Mouse (Mus musculus): Measurements from ENCODE around the gene Gabpb2.

Gene Gabpb2

DNA sequence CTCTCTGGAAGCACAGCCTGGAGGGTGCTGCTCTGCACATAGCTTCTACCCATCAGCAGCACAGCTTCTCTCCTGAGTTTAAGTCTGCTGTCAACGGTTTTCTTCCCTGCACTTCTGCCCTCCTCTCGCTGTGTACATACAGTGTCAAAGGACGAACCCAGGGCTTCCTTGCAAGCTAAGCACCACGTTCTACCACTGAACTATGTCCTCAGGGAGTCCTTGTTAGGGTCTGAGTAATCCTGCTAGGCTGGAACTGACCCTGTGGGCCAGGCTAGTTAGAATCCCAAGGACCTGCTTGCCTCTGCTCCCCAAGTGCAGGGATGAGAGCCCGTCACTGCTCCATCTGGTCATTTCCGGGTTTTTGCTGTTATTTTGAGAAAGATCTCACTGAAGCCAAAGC lies 30.8 kb downstream of the Gabpb2 start:
- DNase-seq, result no peak

DNA sequence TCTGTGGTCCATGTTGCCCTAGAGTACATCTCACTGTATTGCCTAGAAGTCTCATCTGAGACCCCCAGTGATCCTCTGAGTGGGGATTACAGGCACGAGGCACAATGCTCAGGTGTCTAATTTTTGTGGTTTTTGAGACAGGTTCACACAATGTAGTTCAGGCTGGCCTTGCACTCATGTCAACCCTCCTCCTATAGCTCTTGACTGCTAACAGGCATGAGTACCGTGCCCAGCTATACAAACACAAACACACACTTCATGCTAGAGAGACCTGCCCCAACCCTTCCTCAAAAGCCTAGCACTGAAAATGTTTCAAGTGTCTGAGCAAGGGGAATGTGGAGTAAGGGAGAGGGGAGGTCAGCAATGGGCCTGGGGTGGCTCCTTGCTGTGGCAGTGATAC lies 31.6 kb downstream of the Gabpb2 start:
- DNase-seq, result no peak

DNA sequence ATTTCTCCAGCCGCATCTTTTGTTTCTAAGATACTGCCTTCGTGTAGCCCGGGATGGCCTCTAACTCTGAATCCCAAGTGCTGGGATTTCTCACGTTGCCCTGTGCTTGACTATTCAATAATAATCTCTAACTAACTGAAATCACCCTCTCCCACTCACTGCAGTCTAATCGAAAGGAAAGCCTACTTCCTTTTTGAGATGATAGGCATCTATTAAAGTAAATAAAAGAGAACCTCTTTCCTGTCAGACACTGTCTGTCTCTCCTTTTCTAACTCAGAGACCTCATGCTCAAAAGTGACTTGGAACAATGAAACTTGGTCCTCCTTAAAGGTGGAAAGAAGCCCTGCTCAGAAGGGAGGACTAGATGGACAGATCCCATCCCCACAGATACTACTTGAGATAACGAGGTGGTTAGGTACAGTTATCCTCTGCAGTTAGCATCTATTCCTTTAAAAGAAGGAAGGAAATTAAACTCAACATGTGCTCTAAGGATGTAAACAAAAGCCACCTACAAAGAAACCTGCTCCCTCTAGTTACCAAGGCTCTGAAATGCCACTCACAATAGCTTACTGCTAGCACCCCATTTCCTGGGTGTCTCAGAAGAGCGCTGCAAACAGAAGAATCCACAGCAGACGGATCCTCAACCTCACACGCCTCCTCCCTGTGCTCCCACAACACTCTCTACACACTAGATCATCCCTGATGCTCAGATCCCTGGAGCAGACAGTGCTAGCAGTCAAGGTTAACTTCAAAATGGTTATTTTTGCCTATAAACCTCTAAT lies 32.7 kb downstream of the Gabpb2 start:
- no peak for DNase-seq

DNA sequence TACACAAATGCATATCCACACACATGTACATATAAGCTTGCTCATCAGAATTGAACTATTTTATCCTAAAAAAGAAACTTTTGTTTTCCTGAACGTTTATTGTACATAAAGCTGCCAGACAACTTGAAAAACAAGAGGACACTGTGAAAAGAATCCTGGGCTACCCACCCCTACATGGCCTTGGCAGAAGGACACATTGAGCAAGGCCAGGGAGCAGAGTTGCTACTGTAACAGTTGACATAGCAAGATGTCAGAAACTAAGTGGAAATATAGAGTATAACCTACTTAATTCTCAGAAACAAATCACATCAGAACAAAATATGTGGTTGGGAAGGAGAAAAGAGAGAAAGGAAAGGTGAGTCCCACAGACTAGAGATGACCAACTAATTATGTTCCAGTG lies 35.9 kb downstream of the Gabpb2 start:
- no peak for DNase-seq

DNA sequence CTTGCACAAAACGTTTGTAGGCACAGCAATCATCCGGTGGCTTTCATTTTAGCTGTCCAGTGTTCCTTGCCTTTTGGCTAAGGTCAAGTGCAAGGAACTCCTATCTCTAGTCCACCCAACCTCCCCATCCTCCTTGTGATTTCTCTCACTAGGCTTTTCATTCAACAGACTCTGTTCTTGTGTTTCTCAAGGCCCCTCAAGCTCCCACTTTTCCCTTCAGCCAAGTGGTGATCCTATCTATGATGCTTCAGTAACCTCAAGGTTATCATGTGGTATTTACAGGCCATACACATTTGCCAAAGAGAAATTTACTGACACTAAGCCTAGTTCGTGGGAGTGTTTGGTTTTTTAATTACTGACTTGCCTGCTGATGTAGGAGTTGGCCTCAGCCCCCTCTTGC lies 37.8 kb downstream of the Gabpb2 start:
- no peak for DNase-seq

DNA sequence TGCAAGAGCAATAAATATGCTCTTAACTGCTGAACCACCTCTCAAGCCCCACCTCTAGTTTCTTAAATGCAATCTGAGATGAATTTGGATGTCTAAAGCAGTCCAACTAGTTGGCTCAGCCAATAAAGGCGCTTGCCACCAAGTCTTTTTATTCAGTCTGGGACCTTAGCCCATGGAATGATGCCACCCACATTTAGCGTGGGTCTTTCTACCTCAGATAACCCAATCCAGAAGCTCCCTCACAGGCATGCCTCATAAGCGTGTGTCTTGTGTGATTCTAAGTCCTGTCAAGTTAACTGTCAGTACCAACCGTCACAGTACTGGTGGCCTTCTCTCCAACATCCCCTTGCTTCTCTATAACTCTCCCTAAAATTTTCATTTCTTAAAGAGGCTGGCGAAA lies 38.8 kb downstream of the Gabpb2 start:
- DNase-seq, result no peak

DNA sequence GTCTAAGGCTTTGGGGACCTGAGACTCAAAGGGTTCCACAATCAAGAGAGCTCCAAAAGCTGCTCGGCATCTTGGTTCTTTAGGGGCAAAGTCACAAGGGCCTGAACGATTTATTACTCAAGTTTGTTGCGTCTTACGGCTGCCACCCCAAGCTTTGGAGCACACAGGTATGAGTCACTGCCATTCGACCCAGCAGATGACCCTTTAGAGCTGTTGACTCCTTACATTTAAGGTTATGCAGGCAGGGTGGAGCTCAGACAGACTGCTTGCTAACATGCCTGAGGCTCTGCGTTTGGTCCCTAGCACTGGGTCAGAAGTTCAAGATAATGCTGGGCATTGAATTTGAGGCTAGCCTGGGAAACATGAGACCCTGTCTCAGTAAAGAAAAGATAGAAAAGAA lies 40.1 kb downstream of the Gabpb2 start:
- no peak for DNase-seq

DNA sequence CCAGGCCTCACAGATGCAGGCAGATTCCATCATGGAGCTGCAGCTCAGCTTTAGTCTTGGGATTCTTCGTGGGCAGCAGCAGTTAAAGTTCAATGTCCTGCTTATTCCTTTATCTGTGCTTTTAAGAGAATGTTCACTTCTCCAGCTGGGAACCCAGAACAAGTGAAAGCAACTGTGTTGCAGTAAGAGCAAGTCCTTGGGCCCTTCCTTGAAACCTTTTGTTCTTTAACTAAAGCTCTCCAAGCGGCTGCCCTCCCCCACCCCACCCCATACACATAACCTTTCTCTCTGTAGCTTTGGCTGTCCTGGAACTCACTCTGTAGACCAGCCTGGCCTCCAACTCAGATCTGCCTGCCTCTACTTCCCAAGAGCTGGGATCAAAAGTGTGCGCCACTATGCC lies 41.2 kb downstream of the Gabpb2 start:
- no peak for DNase-seq

DNA sequence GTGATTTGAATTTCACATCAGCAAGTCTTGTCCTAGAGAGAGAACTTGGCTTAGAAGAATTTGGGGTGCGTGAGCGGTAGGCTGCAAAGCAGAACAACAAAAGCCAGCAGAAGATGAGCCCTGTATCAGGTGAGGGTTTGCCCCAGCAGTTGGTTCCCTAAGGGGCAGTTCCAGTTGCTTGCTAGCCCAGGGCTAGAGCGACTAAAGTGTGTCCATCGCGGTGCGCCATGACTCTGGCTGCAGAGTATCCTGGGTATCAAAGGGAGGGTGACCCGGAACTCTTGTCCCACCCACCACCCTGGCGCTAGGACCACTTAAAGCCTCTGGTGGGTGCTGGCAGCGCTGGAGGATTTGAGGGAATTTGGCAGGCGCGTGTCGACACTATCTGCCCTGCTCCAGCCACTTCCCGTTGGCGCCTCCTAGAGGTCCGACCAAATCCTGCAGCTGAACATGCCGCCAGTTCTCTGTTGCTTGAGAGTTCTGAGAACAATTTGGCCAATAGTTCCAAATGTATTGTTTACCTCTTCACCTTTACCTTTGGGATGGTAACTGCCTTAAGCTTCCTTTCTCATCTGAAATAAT lies 43.6 kb downstream of the Gabpb2 start:
- peak; percentile 84 for DNase-seq

DNA sequence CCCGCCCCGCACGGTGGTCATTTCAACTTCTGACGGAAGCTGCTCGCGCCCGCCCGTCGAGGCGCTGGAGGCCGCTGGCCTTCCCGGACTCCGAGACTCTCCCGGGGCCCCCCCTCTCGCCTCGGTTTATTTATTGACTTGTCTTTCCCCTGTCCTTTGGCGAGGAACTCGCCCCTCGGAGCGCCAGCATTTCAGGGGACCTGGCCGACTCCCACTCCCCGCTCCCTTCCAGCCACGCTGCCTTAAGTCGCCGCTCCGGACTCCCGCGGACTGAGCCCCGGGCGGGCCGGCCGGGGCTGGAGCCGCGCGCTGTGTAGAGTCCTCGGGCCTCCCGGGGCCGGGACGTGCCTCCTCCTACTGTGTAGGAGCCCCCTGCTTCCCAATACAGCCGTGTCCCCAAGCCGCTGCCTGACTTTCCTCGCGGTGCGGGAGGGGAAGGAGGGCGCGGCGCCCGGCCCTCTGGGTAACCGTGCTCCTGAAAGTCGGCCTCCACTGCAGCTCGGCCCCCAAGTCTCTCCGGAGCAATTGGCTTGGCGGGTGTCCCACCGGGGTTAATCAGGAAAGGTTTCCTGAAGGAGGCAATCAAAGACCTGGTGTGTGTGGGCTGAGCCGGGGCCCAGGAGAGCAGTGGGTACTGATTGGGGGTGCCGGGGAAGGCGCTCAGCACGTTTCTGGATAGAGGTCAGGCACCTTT lies 44.3 kb downstream of the Gabpb2 start:
- peak; percentile 7 for DNase-seq

DNA sequence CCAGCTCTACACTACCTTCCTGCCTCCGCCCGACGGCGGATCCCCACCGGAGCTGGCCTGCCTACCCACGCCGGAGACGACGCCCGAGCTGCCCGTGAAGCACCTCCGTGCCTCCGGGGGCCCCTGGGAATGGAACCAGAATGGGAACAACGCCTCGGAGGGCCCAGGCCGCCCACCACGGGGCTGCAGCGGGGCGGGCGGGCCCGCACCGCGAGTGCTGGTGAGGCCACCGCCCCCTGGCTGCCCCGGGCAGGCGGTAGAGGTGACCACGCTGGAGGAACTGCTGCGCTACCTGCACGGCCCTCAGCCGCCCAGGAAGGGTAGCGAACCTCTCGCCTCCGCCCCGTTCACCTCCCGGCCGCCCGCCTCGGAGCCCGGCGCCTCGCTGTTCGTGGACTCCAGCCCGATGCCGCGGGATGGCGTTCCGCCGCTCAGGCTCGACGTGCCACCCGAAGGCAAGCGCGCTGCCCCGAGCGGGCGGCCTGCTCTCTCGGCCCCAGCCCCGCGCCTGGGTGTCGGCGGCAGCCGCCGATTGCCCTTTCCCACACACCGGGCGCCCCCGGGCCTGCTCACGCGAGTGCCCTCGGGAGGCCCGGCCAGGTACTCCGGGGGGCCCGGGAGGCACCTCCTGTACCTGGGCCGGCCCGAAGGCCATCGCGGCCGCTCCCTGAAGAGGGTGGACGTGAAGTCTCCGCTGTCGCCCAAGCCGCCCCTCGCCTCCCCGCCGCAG lies 45.0 kb downstream of the Gabpb2 start:
- DNase-seq, result peak; percentile 9

DNA sequence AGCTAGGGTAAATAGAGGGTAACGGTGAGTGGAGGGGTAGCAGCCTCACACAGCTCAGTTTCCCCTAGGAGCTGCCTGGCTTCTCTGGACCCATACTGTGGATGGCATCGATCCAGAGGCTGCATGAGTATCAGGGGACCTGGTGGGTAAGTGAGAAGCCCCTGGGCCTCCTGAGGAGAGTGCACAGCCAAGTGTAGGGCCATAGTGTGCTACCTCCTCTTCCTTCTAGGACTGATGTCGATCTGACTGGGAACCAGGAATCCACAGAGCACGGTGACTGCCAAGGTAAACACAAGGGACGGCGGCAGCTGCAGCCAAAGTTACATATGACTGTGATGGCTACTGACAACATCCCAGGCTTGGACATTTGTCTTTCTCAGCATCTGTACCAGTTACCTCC lies 46.6 kb downstream of the Gabpb2 start:
- DNase-seq, result no peak

DNA sequence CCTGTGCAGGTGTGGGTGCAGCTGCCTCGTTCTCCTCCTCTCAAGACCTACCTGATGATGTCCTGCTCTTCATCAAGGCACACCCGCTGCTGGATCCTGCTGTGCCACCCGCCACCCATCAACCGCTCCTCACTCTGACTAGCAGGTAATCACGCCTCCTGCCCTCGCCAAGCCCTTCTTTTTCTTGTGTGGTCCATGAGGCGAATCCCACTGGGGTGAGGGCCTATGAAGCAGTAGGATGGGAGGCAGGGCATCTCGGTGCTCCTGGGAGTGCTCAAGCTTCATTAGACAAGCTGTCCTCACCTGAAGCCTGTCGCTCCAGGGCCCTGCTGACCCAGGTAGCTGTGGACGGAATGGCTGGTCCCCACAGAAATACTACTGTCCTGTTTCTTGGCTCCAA lies 47.7 kb downstream of the Gabpb2 start:
- no peak for DNase-seq

DNA sequence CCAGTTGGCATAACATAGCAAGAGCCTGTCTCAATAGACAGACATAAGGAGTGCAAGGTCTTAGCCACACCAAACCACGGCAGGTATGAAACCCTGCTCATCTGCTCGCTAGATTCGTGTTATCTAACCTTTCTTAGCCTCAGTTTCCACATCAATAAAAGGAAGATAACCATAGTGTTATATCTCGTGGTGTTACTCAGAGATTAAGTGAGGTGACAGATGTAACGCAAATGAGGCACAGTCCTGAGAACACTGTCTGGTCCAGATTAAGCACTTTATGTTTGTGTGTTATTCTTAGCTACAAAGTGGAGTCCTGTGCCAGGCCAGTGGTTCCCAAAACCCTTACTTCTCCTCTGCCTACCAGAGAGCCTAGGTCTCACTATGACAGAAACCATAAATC lies 52.9 kb downstream of the Gabpb2 start:
- DNase-seq, result no peak

DNA sequence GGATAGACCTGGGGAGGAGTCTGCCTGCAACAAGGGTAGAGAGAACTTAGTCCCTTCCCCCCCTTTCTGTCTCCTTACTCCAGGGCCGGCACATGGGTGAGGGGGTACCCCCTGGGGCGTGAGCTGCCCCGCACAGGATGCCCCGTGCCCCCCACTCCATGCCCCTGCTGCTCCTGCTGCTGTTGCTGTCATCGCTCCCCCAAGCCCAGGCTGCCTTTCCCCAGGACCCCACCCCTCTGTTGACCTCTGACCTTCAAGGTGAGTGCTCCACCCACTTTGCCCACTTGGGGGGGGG lies 53.5 kb downstream of the Gabpb2 start:
- DNase-seq, result no peak

DNA sequence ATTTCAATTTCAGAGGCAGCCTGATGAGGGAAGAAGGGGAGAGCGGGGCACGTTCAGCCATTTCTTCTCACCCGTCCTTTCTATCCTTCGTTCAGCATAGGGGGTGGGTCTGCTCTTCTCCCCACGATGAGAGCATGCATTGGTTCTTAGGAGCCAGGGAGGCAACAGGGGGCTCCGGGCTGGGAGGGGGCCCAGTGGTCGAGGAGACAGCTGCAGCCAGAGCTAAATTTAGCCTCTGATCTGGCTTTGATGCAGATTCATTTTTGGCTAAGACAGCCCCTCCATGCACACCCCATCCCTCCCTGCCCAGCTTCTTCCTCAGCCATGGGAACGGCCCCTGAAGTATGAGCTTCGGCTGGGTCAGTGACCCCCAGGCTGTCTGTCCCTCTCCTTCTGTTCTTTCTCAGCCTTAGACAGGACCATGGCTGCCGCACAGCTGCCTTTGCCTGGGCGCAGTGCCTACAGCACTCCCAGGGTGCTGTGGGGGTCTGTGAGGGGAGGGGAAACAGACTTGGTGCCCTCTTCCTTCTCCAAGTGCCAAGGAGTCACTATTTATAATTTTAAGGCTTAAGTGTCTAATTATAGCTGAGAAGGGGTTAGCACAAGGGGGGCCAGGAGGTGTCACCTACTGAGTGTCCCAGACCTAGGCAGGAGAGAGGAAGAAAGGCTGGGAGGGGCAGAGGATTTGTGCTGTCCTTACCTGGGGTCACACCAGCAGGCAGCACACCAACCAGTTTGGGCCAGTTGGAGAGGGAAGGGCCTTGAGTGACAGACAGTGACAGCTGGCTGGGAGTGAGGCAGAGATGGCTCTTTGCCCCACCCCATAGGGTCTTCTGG lies 54.1 kb downstream of the Gabpb2 start:
- DNase-seq, result no peak

DNA sequence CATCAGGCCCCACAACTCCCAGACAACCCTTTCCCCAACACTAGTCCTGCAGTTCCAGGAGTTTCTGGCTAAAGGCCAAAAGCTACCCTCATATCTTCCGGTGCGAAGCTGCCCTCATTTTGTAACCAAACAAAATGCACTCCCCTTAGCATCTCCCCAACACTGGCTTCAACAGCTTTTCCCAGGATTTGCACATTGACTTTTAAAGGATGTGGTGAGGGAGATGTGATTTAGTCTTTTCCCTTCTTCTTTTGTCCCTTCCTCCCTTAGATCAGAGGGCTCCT lies 55.4 kb downstream of the Gabpb2 start:
- no peak for DNase-seq

DNA sequence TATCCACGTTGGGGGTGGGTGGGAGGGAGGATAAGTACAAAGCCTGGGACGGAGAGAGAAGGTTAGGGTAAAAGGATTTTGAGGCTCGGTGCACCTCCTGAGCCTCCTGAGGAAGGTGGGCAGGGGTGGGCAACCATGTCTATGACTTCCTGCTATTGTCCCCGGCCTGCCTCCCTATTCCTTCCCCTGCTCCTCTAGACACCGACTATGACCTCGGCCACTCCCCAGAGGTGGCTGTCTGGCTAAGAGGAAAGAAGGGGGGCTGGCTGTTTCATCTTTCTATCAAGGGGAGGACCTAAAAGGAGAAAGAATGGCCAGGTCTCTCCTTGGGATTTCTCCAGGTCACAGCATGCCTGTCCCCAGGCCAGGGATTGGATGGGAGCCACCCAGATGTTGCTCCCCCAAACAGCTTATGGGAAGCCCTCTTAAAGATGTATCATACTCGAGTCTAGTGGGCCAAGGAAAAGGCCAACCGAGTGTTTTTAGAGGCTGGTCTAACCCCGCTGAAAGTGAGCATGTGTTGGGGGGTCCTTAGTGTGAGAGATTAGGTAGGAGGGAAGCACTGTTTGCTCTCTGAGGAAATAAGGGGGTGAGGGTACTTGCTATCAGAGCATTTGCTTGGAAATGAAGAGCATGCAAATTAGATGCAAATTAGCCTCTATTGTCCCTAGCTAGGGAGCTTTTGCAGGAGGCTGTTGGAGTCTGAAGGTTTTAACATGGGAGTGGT lies 55.9 kb downstream of the Gabpb2 start:
- DNase-seq, result no peak

DNA sequence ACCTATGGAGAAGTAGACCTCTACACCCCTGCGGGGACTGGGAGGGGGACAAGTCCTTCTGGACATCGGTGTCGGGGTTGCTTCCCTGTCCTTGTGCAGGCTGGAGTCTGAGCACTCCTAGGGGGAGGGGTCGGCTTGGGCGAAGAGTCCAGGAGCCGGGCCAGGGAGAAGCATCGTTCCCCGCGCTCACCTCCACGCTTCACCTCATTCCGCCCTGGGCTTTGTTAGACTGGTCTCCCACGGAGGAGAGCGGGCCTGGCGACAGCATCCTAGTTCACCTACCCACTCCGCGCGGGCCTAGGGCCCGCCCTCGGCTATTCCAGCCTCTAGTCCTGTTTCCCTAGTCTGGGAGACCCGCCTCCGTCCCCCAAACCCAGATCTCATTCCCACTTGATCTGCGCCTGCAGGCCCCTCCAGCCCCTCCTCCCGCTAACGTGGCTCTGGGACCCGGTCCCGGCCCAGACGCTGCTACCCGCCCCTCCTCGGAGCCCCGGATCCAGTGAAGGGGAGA lies 56.6 kb downstream of the Gabpb2 start:
- DNase-seq, result peak; percentile 16

DNA sequence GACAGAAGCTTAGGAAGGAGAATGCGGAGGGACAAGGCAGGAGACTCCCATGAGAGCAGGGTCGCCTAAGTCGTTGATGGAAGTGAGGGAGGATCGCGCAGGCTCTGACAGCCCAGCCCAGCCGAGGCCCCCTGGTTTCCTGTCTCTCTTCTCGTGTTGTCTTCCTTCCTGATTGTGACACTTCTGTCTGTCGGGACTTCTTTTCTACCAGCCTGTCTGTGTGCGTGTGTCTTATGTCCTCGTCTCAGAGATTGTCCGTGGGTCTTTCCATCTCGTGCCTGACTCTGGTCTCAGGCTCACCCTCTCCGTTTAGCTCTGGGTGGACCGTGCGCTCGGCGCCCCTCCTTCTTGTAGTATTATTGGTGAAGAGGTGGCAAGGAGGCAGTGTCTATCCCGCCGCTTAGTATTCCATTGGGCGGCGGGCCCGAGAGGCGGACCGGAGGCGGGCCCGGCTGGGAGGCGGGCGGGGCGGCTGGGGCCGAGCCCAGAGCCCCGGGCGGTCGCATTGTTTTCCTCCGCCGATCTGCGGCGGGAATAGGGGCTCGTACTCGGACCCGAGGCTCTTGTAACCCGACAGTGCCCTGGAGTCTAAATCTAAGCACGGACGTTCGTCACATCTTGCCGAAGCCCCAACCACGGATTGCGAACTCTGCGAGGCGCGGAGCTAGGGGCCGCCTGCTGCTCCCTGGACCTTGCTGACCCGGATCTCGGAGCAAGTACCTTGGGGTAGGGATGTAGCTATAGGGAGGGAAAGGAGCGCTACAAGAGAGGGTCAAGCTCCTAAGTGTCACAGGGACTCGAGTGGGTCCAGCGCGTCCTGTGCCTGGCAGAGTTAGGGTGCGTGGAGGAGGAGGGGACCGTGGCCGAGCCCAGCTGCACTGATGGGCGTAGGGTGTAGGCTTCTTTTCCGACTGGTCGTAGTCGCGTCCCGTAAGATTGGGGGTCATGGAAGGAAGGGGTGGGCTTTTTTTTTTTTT lies 57.4 kb downstream of the Gabpb2 start, which contains the start of gene Sema6c:
Gene Sema6c, plus strand, starts transcription at position 471 of the 977 bp plus-strand sequence.
- DNase-seq, result peak; percentile 90

DNA sequence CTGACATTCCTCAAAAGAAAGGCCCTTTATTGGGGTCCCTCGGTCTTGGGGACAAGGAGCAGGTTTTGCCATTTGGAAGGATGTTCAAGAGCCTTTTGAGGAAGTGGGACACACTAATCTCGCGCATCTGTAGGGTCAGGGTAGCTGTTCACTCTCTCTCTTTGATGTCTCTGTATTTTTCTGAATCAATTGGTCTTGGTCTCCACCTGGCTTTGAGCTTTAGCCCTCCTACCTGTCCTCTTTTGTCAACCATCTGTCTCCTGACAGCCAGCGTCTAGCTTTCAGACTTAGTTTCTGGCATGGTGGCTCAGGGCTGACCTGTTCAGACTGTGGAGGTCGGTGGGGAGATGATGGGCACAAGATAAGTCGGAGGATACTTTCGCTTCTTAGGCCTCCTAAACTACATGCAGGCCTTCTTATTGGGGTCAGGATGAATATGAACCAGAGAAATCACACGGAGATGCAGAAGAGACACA lies 58.2 kb downstream of the Gabpb2 start:
- DNase-seq, result no peak

All from liver (tissue).